31 mouse cellular contexts compared by ENCODE assay signal in genomic region chr3:147287503-147287902, GRCm38 (mm10).
A peak's percentile ranks its signal among the peaks of the same experiment; 100 is the strongest.
DNase-seq lines count a peak whose midpoint lies in the region; ATAC-seq lines count a peak whose summit lies in the region.
"Had no signal": no experiment of that assay in that cellular context is flagged by ENCODE, and none has a peak within 500 bp of the region (broad histone marks: within the 10 kb centered on the region; RNA-seq: fewer than 3 reads in every experiment).

No protein-coding gene starts in this region.

- no peak overlapping the region for H3K4me2 ChIP-seq in embryonic facial prominence, embryonic 14.5 days (ENCODE audit: low read depth, low read length)
- H3K4me2 ChIP-seq in heart, embryonic 13.5 days: peak overlapping the region; percentile 57
- H3K4me2 ChIP-seq: embryonic facial prominence, embryonic 15.5 days; forebrain, embryonic 13.5 days; hindbrain, embryonic 13.5 days; limb, embryonic 15.5 days; lung, embryonic 15.5 days; neural tube, embryonic 15.5 days had no signal

- no peak overlapping the region for H3K4me3 ChIP-seq in embryonic facial prominence, embryonic 14.5 days (ENCODE audit: low read depth, low read length)
- H3K4me3 ChIP-seq in embryonic facial prominence, embryonic 10.5 days: no peak overlapping the region
- H3K4me3 ChIP-seq in heart, embryonic 13.5 days: 0 out of 2 replicates have a peak overlapping the region, but pooled peaks have one; percentile 12
- H3K4me3 ChIP-seq: embryonic facial prominence, embryonic 15.5 days; forebrain, embryonic 13.5 days; hindbrain, embryonic 13.5 days; limb, embryonic 15.5 days; lung, embryonic 15.5 days; neural tube, embryonic 15.5 days had no signal

- H3K27ac ChIP-seq in embryonic facial prominence, embryonic 14.5 days (replicated peaks; ENCODE audit: low read depth, low read length): no peak overlapping the region
- H3K27ac ChIP-seq in embryonic facial prominence, embryonic 10.5 days (replicated peaks): no peak overlapping the region
- 0 out of 2 replicates have a peak overlapping the region, but pooled peaks have one; percentile 5 for H3K27ac ChIP-seq in heart, embryonic 13.5 days (replicated peaks)
- H3K27ac ChIP-seq: embryonic facial prominence, embryonic 15.5 days; forebrain, embryonic 13.5 days; hindbrain, embryonic 13.5 days; kidney, postnatal 0 days; limb, embryonic 15.5 days; liver, embryonic 14.5 days; lung, embryonic 15.5 days; neural tube, embryonic 15.5 days; stomach, postnatal 0 days had no signal

- H3K9ac ChIP-seq in embryonic facial prominence, embryonic 14.5 days (ENCODE audit: low read depth, low read length): no peak overlapping the region
- H3K9ac ChIP-seq in heart, embryonic 13.5 days: no peak overlapping the region
- H3K9ac ChIP-seq: embryonic facial prominence, embryonic 15.5 days; forebrain, embryonic 13.5 days; hindbrain, embryonic 13.5 days; limb, embryonic 15.5 days; liver, embryonic 14.5 days; lung, embryonic 15.5 days; neural tube, embryonic 15.5 days had no signal

- WGBS in embryonic facial prominence, embryonic 14.5 days: 69% methylated on average over 8 of the region's 8 CpGs
- WGBS in embryonic facial prominence, embryonic 10.5 days: 76% methylated on average over 8 of the region's 8 CpGs
- WGBS in heart, embryonic 13.5 days: 23% methylated on average over 8 of the region's 8 CpGs

- H3K36me3 ChIP-seq in embryonic facial prominence, embryonic 14.5 days (ENCODE audit: control insufficient read depth, insufficient read depth, low read length): no peaks in the 10 kb centered on the region
- H3K36me3 ChIP-seq in embryonic facial prominence, embryonic 10.5 days (replicated peaks): no peaks in the 10 kb centered on the region
- H3K36me3 ChIP-seq in heart, embryonic 13.5 days: no peaks in the 10 kb centered on the region
- H3K36me3 ChIP-seq: embryonic facial prominence, embryonic 15.5 days; hindbrain, embryonic 13.5 days; limb, embryonic 15.5 days; lung, embryonic 15.5 days; neural tube, embryonic 15.5 days had no signal

- peaks cover 22% of the 10 kb centered on the region for H3K4me1 ChIP-seq in embryonic facial prominence, embryonic 14.5 days (ENCODE audit: control insufficient read depth, insufficient read depth, low read length)
- H3K4me1 ChIP-seq in embryonic facial prominence, embryonic 10.5 days: peaks cover 17% of the 10 kb centered on the region
- H3K4me1 ChIP-seq in heart, embryonic 13.5 days: peaks cover 51% of the 10 kb centered on the region
- H3K4me1 ChIP-seq: forebrain, embryonic 13.5 days; hindbrain, embryonic 13.5 days; neural tube, embryonic 15.5 days had no signal

- H3K27me3 ChIP-seq in embryonic facial prominence, embryonic 14.5 days (replicated peaks; ENCODE audit: control insufficient read depth, insufficient read depth, low read length): no peaks in the 10 kb centered on the region
- H3K27me3 ChIP-seq in embryonic facial prominence, embryonic 10.5 days (replicated peaks; ENCODE audit: low read depth, poor library complexity, severe bottlenecking): no peaks in the 10 kb centered on the region
- no peaks in the 10 kb centered on the region; the same call in 1 of the 2 replicates for H3K27me3 ChIP-seq in heart, embryonic 13.5 days (replicated peaks)
- H3K27me3 ChIP-seq: CH12.LX; embryonic facial prominence, embryonic 15.5 days; forebrain, embryonic 13.5 days; hindbrain, embryonic 13.5 days; limb, embryonic 15.5 days; lung, embryonic 15.5 days; neural tube, embryonic 15.5 days had no signal

- ATAC-seq in embryonic facial prominence, embryonic 14.5 days (ENCODE audit: low read depth): 0 out of 2 replicates have a peak, but pooled peaks have one; percentile 9
- ATAC-seq in heart, embryonic 13.5 days (ENCODE audit: extremely low read depth, insufficient number of reproducible peaks, low FRiP score, low TSS enrichment): peak; percentile 65; the same call in 1 of the 2 replicates
- ATAC-seq: activated CD4-positive, CD25-positive, alpha-beta regulatory T cell, adult 4 months; forebrain, embryonic 13.5 days; intestine, embryonic 16.5 days had no signal

- no peaks in the 10 kb centered on the region for H3K9me3 ChIP-seq in embryonic facial prominence, embryonic 14.5 days (ENCODE audit: control insufficient read depth, low read length)
- no peaks in the 10 kb centered on the region for H3K9me3 ChIP-seq in embryonic facial prominence, embryonic 10.5 days
- no peaks in the 10 kb centered on the region for H3K9me3 ChIP-seq in heart, embryonic 13.5 days
- H3K9me3 ChIP-seq: embryonic facial prominence, embryonic 15.5 days; forebrain, embryonic 13.5 days; hindbrain, embryonic 13.5 days; limb, embryonic 15.5 days; lung, embryonic 15.5 days; neural tube, embryonic 15.5 days had no signal

- DNase-seq in embryonic facial prominence, embryonic 14.5 days (ENCODE audit: low spot score): no peak
- no peak for DNase-seq in embryonic facial prominence, embryonic 10.5 days (ENCODE audit: low spot score)
- no peak for DNase-seq in heart, adult 18-20 months
- DNase-seq in lung, postnatal 10 days: peak; percentile 58
- no peak for DNase-seq in lung, postnatal 25 days (ENCODE audit: low spot score)
- no peak for DNase-seq in ovary, postnatal 14 days (ENCODE audit: low spot score)
- DNase-seq in liver: no peak
- DNase-seq: adrenal gland, adult 2 months; adrenal gland, postnatal 36 days; cerebellum, adult 18-20 months; cerebellum, postnatal 10 days; gastrocnemius, postnatal 25 days; kidney, adult 8-10 months; kidney, postnatal 4 days; midbrain, embryonic 14.5 days; right cerebral cortex, postnatal 4 days; thymus, adult 2 months; thymus, postnatal 36 days had no signal
